Mouse (Mus musculus) limb, embryonic 12.5 days (tissue): ENCODE results near the gene Rtcb. TPM values are rescaled to one million over a fixed set of nuclear protein-coding genes. Genes with fewer than 3 reads are reported as not detected.

Experiments
- ATAC-seq: fragments of 200-750 bp; cut with Nextera tagmentation; 2 replicates; pipeline ENCODE4 v1.8.0; 2017; ENCODE audit warnings: low read depth, moderate TSS enrichment; ENCODE audit not compliant: insufficient number of reproducible peaks, insufficient read depth, low FRiP score, low TSS enrichment
- H3K27ac ChIP-seq: fragments of 300-500 bp; sonication (generic); 2 replicates; pipeline ENCODE4 v1.5.1; 2016; ENCODE audit warnings: mild to moderate bottlenecking, moderate library complexity
- H3K27me3 ChIP-seq: fragments of 300-500 bp; sonication (generic); 2 replicates; pipeline ENCODE4 v1.6.1; 2016; ENCODE audit warnings: mild to moderate bottlenecking, moderate library complexity
- H3K36me3 ChIP-seq: fragments of 300-500 bp; sonication (generic); 2 replicates; pipeline ENCODE4 v1.6.1; 2016; ENCODE audit warnings: mild to moderate bottlenecking, moderate library complexity
- H3K4me1 ChIP-seq: fragments of 300-500 bp; sonication (generic); replicated peaks from 2 replicates; pipeline ENCODE4 v1.6.1; 2016
- H3K4me2 ChIP-seq: fragments of 300-500 bp; sonication (generic); 2 replicates; pipeline ENCODE4 v1.6.1; 2016; ENCODE audit warnings: mild to moderate bottlenecking, moderate library complexity
- H3K4me3 ChIP-seq: fragments of 300-500 bp; sonication (generic); replicated peaks from 2 replicates; pipeline ENCODE4 v1.5.1; 2016; ENCODE audit warnings: mild to moderate bottlenecking
- H3K9ac ChIP-seq: fragments of 300-500 bp; sonication (generic); replicated peaks from 2 replicates; pipeline ENCODE4 v1.6.1; 2016; ENCODE audit warnings: mild to moderate bottlenecking, moderate library complexity
- H3K9me3 ChIP-seq: fragments of 300-500 bp; sonication (generic); 2 replicates; pipeline ENCODE4 v1.6.1; 2016; ENCODE audit warnings: mild to moderate bottlenecking, moderate library complexity
- WGBS: fragments of 180-500 bp; shearing (Covaris S2); methylation state at CpG from one replicate; pipeline ENCODE4 v1.1.7; 2016; 5-methylcytosine and 5-hydroxymethylcytosine counted together
- polyA plus RNA-seq: library from polyadenylated mRNA; unstranded; fragments of >200 nt; fragmentation: Nextera tagmentation; extraction: Ambion mirVana; gene quantifications from 2 replicates; pipeline ENCODE4 v1.2.1, GENCODE M21; 2016

Rtcb gene
- polyA plus RNA-seq, 1 experiment from 2014 or later: 217 TPM

DNA sequence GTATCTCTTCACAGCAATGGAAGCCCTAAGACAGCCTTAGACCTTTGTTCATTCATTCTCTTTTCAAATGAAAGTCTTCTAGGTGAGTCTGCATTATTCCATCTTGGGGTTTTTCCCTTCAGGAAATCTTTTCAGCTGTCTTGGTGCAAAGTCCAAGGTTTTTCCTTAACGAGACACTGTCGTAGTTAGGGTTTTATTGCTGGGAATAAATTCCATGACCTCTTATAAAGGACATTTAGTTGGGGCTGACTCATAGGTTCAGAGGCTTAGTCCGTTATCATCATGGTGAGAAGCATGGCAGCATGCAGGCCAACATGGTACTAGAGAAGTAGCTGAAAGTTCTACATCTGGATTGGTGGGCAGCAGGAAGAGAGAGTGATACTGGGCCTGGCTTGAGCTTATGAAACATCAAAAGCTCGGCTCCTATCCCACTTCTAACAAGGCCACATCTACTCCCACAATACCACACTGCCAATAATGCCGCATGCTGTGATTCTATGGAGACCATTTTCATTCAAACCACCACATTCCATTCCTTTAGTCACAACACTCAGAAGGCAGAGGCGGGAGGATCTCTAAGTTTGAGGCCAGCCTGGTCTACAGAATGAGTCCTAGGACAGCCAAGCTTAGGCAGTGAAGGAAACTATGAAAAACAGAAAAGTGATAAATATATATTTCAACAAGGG lies 21.2 kb downstream of the Rtcb start:
- H3K36me3 ChIP-seq: peaks cover 55% of the 10 kb centered on the region

GRCm38 (mm10) chr10:85929962-85930361 lies 27.7 kb downstream of the Rtcb start:
- Histone ChIP-seq H3K4me3 (no peak overlapping the region), H3K27ac (no peak overlapping the region), H3K4me1 (peaks cover 16% of the 10 kb centered on the region), H3K27me3 (peaks cover 41% of the 10 kb centered on the region), H3K9ac (no peak overlapping the region), H3K4me2 (no peak overlapping the region), H3K36me3 (no peaks in the 10 kb centered on the region), H3K9me3 (no peaks in the 10 kb centered on the region)
- WGBS: 89% methylated on average over 11 of the region's 11 CpGs
- ATAC-seq: no peak

More for the DNA sequence above, 21.2 kb downstream of the Rtcb start:
- Histone ChIP-seq H3K4me2 (no peak overlapping the region), H3K4me1 (no peaks in the 10 kb centered on the region), H3K4me3 (no peak overlapping the region), H3K9me3 (peaks cover 10% of the 10 kb centered on the region), H3K27me3 (no peaks in the 10 kb centered on the region), H3K27ac (no peak overlapping the region), H3K9ac (no peak overlapping the region)
- 82% methylated on average over 6 of the region's 6 CpGs for WGBS
- no peak for ATAC-seq

DNA sequence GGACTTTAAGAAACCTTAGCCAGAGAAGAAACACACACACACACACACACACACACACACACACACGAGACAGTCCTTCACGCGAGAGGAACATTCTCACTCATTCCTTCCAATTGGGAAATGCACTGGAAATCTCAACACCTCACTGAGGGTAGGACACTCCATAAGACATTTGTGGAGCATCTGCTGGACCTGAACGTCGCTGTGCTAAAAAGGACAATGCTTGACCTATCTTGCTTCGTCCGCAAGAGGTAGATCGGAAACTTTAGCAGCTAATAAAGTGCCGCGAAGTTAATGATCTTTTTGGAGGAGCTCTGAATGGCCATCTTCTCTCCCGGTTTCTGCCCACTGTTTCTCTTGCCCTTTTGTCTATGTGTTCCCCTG lies 28.4 kb downstream of the Rtcb start:
- Histone ChIP-seq H3K27me3 (peaks cover 41% of the 10 kb centered on the region), H3K4me1 (peaks cover 16% of the 10 kb centered on the region), H3K9me3 (no peaks in the 10 kb centered on the region), H3K27ac (no peak overlapping the region), H3K36me3 (no peaks in the 10 kb centered on the region), H3K4me2 (peak overlapping the region; percentile 95), H3K4me3 (peak overlapping the region; percentile 55), H3K9ac (no peak overlapping the region)
- no peak for ATAC-seq
- 54% methylated on average over 11 of the region's 11 CpGs for WGBS

DNA sequence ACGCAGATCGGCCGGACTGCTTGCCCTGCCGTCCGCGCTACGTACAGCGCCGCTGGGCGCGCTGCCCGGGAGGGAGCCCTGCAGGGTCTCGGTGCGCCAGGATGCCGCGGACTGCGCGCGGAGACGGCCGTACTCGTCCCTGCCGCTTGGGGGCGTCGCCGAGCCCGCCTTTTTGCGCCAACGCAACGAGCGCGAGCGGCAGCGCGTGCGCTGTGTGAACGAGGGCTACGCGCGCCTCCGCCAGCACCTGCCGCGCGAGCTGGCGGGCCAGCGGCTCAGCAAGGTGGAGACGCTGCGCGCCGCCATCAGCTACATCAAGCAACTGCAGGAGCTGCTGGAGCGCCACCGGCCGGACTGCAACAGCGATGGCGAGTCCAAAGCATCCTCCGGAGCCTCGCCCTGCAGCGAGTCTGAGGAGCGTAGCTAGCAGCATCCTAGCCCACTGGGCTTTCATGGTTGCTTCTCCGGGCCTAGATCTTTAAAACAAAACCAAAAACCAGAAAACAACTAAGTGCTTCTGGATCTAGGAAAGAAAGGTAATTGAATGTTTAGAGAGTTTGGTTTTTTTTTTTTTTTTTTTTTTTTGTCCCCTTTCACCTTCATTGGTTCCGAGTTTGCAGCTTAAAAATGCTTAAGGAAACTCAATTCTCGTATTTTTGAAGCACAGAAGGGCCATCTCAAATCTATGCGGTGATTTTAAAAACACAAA lies 29.0 kb downstream of the Rtcb start:
- no peaks in the 10 kb centered on the region for H3K36me3 ChIP-seq
- no peaks in the 10 kb centered on the region for H3K9me3 ChIP-seq
- H3K27me3 ChIP-seq: peaks cover 41% of the 10 kb centered on the region
- H3K4me3 ChIP-seq: peak overlapping the region; percentile 55
- 1% methylated on average over 63 of the region's 63 CpGs for WGBS
- H3K27ac ChIP-seq: no peak overlapping the region
- peak; percentile 80; the same call in 1 of the 2 replicates for ATAC-seq
- peak overlapping the region; percentile 54 for H3K9ac ChIP-seq
- peaks cover 16% of the 10 kb centered on the region for H3K4me1 ChIP-seq
- peak overlapping the region; percentile 95 for H3K4me2 ChIP-seq

DNA sequence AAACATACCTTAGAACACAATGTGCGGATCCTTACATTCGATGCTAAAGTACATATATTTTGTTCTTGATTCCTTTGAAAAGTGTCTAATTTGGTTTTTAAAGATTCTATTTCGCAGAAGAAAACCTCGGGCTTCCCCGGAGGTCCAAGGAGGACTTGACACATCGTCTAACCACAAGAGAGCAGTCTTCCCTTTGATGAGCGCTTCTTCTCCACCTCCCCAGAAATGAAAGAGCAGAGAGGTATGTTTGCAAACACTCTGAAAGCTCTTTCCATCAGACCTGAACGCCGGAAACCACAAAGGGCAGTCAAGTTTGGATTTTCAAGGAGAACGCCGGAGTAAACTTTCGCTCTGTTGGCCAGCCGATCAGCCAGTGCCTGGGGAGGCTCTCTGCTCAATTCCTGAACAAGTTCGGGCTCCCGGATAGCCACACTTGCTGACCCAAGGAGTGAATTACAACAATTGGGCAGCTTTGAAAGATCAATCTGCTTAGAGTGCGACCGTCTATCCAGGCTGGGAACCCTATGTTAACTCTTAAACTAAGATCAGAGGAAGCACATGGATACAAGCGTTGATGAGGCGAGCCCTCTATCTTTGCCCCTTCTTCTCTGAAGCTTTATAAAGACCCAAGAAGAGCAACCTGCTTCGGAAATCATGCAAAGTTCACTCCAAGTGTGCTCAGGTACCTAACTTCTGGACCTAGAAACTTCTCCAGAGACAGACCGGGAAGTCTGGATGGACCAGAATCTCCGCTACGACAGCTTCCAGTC lies 29.8 kb downstream of the Rtcb start, which contains the start of gene Ascl4:
Gene Ascl4 (plus strand): TSS at position 6 of the 770 bp plus-strand sequence.
- Histone ChIP-seq H3K36me3 (no peaks in the 10 kb centered on the region), H3K4me2 (peak within 1 kb of the TSS; percentile 95), H3K9ac (peak within 1 kb of the TSS; percentile 54), H3K4me1 (peaks cover 16% of the 10 kb centered on the region), H3K27me3 (peaks cover 41% of the 10 kb centered on the region), H3K9me3 (no peaks in the 10 kb centered on the region), H3K27ac (no peak within 1 kb of the TSS), H3K4me3 (peak within 1 kb of the TSS; percentile 55)
- 3% methylated on average over 23 of the region's 23 CpGs for WGBS
- no peak for ATAC-seq

DNA sequence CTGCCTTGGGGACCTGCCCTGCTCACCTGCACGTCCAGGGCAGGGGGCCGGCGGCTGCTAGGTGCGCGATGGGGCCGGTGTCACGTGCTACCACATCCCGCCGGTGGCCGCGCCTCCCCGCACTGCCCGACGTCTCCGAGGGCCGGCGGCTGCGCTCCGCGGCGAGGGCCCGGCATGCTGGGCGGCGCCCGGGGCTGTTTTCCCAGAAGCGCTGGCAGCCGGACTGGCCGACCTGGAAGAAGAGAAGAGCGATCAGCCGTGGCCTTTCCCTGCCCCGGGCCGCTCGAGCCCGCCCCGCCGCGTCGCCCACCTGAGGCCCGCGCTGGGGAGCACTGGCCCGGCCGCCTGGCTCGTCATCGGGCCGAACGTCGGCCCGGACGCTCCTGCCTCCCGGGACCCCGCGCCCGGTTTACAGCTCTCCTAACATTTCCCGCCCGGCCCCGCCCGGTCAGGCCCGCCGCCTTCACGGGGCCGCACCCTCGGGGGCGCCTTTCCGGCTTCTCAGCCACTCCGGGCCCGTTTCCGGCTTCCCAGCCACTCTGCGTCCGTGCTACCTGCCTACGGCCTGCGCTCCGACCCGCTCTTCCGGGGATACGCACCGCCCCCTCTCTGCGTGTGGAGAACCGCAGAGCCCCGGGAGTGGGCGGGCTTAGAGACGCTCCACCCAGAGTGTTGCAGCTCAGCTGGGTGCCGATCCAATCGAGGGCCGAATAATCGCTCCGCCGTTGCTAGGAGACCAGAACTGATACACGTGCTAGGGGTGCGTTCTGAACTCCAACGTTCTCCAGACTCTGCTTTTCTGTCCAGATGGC lies 40.9 kb downstream of the Rtcb start, which contains the start of gene Prdm4:
Gene Prdm4 (minus strand): TSS at position 645 of the 812 bp plus-strand sequence.
- H3K27ac ChIP-seq: peak within 1 kb of the TSS; percentile 84
- H3K27me3 ChIP-seq: peaks cover 5% of the 10 kb centered on the region; the same call in 1 of the 2 replicates
- peaks cover 11% of the 10 kb centered on the region for H3K4me1 ChIP-seq
- peak within 1 kb of the TSS; percentile 99 for H3K4me3 ChIP-seq
- ATAC-seq: peak; percentile 99
- no peaks in the 10 kb centered on the region for H3K9me3 ChIP-seq
- peak within 1 kb of the TSS; percentile 83 for H3K4me2 ChIP-seq
- under 1% methylated on average over 90 of the region's 90 CpGs for WGBS
- peak within 1 kb of the TSS; percentile 92 for H3K9ac ChIP-seq
- H3K36me3 ChIP-seq: peaks cover 29% of the 10 kb centered on the region

Other genes with a start within 250 kb of the Rtcb start
- 94.0 TPM in 2 replicates for gene Pwp1, start 128.3 kb downstream of the Rtcb start, polyA plus RNA-seq
- gene Prdm4, start 40.7 kb downstream of the Rtcb start, polyA plus RNA-seq: 29.7 and 31.7 TPM in 2 replicates
- 0.18 and 0.36 TPM in 2 replicates for gene Ascl4, start 30.1 kb downstream of the Rtcb start, polyA plus RNA-seq
- gene Bpifc, start 54.1 kb upstream of the Rtcb start, polyA plus RNA-seq: 0.16 TPM in 1 of 2 replicates, not detected in the other
- gene Fbxo7, start 64.1 kb upstream of the Rtcb start, polyA plus RNA-seq: 24.3 and 25.9 TPM in 2 replicates